Mouse (Mus musculus): ENCODE data around the gene Hoxd8. TPM values are rescaled to one million over a fixed set of nuclear protein-coding genes. Genes with fewer than 3 reads are reported as not detected.

Hoxd8 gene
- polyA plus RNA-seq, 1 experiment from 2014 or later = not detected

DNA sequence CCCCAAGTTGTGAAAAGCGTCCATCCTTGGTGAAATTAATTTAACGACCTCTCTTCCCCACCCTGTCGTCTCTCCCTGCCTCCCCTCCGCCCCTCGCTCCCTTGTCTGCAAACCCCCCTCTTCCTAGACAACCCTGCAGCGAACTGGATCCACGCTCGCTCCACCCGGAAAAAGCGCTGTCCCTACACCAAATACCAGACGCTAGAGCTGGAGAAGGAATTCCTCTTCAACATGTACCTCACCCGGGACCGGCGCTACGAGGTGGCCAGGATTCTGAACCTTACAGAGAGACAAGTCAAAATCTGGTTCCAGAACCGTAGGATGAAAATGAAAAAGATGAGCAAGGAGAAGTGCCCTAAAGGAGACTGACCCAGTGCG, 5.4 kb upstream of the Hoxd8 start:
- peaks cover 13% of the 10 kb centered on the region for H3K4me1 ChIP-seq
- H3K36me3 ChIP-seq (replicated peaks) = no peaks in the 10 kb centered on the region
- no peaks in the 10 kb centered on the region for H3K9me3 ChIP-seq
- H3K27ac ChIP-seq (replicated peaks) = no peak overlapping the region
- peaks cover 100% of the 10 kb centered on the region for H3K27me3 ChIP-seq (replicated peaks; ENCODE audit: low read depth, poor library complexity, severe bottlenecking)
- WGBS = under 1% methylated on average over 17 of the region's 17 CpGs
- H3K4me3 ChIP-seq = no peak overlapping the region
- peak; percentile 56 for DNase-seq (ENCODE audit: low spot score)

DNA sequence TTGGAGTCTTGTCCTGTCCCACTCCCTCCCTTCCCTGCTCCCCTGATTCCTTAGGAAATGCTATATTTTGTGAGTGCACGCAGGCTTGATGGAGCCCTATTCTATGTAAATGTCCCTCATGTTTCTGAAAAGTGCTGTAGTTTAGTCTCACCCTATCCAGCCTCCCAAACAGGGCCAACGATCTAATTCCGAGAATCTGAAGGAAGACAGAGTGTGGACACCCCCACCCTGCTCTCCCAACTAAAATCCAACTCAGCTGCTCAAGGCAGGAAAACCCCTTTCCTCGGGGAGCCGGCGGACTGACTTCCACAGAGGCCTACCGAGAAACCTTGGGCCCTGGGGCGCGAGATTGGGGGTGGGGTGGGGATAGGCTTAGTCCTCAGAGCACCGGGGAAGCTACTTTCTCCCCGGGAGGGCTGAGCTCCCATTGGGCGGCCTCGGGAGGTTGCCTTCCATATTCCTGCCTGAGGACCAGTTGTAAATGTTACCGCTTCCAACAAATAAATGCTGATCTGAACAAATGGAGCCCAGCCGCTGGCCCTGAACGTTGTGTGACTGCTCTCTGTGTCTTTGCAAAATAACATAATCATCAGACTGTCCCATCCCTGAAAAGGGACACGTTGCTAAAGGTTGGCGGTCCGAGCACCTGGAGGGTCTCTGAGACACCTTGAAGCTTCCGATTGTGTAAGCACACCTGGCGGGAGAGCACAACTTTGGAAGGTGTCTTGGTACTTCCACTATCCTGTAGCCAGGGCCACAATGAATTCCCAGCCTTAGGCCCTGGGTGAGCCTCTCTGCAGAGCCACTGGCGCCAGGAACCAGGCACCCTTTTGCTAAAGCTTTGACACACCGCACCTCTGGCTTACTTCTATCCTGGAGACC, 4.5 kb upstream of the Hoxd8 start:
- DNase-seq (ENCODE audit: low spot score) = peak; percentile 45
- H3K27ac ChIP-seq (replicated peaks) = no peak overlapping the region
- H3K27me3 ChIP-seq (replicated peaks; ENCODE audit: low read depth, poor library complexity, severe bottlenecking) = peaks cover 100% of the 10 kb centered on the region
- H3K4me3 ChIP-seq = no peak overlapping the region
- WGBS = 1% methylated on average over 23 of the region's 23 CpGs
- peaks cover 18% of the 10 kb centered on the region for H3K4me1 ChIP-seq
- H3K9me3 ChIP-seq = no peaks in the 10 kb centered on the region
- no peaks in the 10 kb centered on the region for H3K36me3 ChIP-seq (replicated peaks)

DNA sequence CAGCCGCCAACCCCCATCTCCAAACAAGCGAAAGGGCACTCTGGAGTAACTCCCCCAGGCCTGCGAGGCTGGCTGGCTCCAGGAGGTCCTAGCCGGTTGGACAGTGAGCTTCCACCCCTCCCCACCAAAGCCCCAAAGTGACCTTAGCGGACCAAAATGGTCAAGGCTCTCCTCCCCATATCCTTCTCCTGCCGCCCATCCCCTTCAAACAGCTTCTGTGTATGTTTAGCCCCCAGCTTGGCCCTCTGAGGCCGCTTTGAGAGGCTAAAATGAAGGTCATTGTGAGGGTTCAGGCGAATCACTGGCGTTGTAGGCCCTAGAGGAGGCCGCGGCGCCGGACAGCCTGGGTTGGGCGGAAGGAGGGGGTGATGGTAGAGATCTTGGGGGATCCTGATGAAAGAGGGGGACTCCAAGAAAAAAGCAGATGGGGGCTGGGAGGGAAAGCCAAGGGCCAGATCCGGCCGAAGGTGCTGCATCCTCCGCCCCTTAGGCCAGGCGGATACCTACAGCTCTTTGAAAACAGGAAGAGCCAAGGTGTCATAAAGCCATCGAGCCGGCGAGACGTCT, 3.8 kb upstream of the Hoxd8 start:
- no peaks in the 10 kb centered on the region for H3K9me3 ChIP-seq
- H3K27ac ChIP-seq (replicated peaks) = no peak overlapping the region
- peak; percentile 49 for DNase-seq (ENCODE audit: low spot score)
- 1% methylated on average over 22 of the region's 22 CpGs for WGBS
- H3K4me1 ChIP-seq = peaks cover 25% of the 10 kb centered on the region
- H3K4me3 ChIP-seq = no peak overlapping the region
- H3K27me3 ChIP-seq (replicated peaks; ENCODE audit: low read depth, poor library complexity, severe bottlenecking) = peaks cover 100% of the 10 kb centered on the region
- H3K36me3 ChIP-seq (replicated peaks) = no peaks in the 10 kb centered on the region

DNA sequence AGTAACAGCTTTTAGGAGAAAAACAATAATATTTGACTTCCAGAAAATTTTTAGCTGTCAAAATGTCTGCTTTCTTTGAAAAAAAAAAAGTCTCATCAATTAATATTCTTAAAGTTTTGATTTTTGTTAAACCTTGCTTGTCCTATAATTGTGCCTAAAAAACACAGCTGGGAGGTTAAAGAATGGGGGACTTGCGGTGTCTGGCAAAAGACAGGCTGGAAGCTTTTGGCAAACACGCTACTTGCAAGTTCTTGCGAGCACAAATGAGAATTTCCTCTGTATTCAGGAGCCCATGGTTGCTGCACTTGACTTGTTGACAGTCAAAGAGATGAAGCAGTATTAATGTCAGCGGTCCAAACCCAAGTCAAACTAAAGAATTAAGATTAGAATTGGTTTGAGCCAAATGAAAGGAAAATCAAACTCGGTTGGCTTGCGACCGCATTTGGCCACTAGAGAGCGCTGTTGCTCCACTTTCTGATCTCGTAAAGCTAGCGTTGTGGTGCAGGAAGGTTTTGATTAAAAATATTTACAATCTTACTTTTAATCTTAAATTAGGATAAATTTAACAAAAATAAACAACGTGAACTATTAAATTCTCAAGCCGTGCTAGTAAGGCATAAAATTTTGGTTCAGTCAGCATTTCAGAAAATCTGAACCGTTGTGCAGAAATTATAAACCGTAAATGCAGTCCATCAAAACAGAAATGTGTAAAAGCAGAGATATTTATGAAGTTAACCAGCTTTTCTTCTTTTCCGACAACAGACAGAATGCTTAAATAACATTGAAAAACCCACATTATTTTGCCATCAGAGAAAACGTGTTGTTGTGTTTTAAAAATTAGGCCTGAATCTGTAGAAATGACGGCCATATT, 2.2 kb upstream of the Hoxd8 start:
- Histone ChIP-seq H3K4me3 (no peak overlapping the region), H3K9me3 (no peaks in the 10 kb centered on the region), H3K36me3 (replicated peaks) (no peaks in the 10 kb centered on the region), H3K27ac (replicated peaks) (no peak overlapping the region), H3K27me3 (replicated peaks; ENCODE audit: low read depth, poor library complexity, severe bottlenecking) (peaks cover 100% of the 10 kb centered on the region), H3K4me1 (peaks cover 26% of the 10 kb centered on the region)
- WGBS = 11% methylated on average over 17 of the region's 17 CpGs
- DNase-seq (ENCODE audit: low spot score) = peak; percentile 83

DNA sequence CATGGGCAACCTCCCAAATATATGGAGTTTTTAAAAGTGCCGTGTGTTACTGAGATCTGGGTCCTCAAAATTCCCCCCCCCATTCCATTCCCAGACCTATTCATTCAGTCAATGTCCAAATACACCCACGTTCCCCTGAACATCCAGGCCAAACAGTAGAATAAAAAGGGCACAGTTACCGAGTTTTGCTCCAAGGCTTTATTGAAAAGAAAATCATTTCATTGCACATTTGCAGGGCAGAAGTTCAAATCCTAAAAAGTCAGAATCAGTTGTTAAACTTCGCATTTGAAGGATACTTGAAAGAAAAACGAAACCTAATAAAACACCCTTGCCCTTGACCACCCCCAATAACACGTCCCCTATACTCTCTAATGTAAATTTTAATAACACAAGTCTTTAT, 1.6 kb upstream of the Hoxd8 start:
- Histone ChIP-seq H3K9me3 (no peaks in the 10 kb centered on the region), H3K4me1 (peaks cover 21% of the 10 kb centered on the region), H3K36me3 (replicated peaks) (no peaks in the 10 kb centered on the region), H3K27me3 (replicated peaks; ENCODE audit: low read depth, poor library complexity, severe bottlenecking) (peaks cover 100% of the 10 kb centered on the region), H3K27ac (replicated peaks) (no peak overlapping the region), H3K4me3 (no peak overlapping the region)
- DNase-seq (ENCODE audit: low spot score) = peak; percentile 18
- 11% methylated on average over 6 of the region's 6 CpGs for WGBS

DNA sequence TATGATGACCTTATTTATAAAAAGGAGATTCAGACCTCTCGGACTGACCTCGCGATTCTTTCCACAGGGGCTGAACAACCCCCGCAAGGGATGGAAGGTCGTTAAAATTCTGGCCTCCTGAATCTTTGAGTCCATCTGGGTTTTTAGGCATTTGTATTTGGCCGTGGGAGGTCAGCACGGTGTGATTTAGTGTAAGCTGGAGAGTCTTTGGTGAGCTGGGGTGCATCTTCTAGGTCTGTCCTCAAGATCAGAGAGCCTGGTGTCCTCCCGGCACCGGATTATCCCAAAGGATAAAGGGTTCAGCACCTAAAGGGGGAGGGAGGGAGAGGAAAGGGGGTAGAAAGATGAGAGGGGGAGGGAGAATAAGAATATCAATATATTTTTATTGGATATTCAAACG, 1.1 kb upstream of the Hoxd8 start:
- Histone ChIP-seq H3K9me3 (no peaks in the 10 kb centered on the region), H3K27ac (replicated peaks) (no peak overlapping the region), H3K4me1 (peaks cover 16% of the 10 kb centered on the region), H3K4me3 (no peak overlapping the region), H3K36me3 (replicated peaks) (no peaks in the 10 kb centered on the region), H3K27me3 (replicated peaks; ENCODE audit: low read depth, poor library complexity, severe bottlenecking) (peaks cover 100% of the 10 kb centered on the region)
- WGBS = 3% methylated on average over 10 of the region's 10 CpGs
- DNase-seq (ENCODE audit: low spot score) = no peak

DNA sequence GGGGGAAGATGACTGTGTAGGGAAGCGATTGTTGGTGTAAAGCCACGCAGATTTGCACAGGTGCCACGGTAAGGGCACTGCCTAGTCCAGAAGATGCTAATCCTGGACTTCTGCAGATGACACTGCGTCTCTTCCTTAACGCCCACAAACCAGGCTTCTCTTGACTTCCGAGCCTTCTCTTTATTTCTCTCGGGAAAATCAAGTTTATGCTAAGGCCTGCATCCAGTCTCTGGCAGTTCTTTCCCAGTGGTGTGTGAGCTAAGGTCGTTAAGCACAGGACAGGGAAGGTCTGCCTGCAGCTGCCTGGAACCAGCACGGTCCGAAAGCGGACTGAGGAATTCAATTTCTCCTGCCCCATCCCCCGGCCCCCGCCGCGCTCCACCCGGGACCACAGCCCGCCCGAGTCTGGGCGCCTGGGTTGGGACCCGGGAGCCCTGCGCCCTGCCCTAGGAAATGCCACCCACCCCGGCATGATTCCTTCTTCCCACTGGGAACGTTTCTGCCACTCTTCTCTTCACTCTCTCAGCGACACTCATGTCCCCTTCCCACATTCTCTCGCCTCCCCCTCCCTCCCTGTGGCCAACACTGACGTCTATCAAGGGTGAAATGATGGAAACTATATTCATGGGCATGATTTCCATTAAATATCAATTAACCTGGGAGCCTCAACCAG, 559 bp upstream of the Hoxd8 start:
- Histone ChIP-seq H3K27ac (replicated peaks) (no peak overlapping the region), H3K4me3 (no peak overlapping the region), H3K27me3 (replicated peaks; ENCODE audit: low read depth, poor library complexity, severe bottlenecking) (peaks cover 100% of the 10 kb centered on the region), H3K9me3 (no peaks in the 10 kb centered on the region), H3K4me1 (peaks cover 12% of the 10 kb centered on the region), H3K36me3 (replicated peaks) (no peaks in the 10 kb centered on the region)
- WGBS = 1% methylated on average over 26 of the region's 26 CpGs
- peak; percentile 52 for DNase-seq (ENCODE audit: low spot score)

DNA sequence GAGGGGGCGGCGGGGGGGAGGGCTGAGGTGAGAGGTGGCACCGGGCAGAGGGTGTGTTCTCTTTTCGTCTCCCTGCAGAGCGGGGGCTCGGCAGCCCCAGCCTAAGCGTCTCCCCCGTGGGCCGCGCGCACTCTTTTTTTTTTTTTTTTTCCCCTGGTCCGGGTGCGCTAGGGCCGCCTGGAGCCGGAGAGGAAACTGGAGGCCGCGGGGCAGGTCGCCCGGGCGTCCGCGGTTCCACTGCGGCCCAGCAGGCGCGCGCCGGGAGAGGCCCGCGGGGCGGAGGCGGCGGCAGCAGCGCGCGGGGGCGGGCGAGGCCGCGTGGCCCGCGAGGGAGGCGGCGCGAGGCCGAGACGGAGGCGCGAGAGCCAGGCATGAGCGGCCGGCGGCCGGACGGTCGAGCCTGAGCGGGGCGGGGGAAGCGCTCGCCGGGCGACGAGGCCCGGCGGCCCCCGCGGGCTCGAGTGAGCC, 618 bp downstream of the Hoxd8 start:
- Histone ChIP-seq H3K36me3 (replicated peaks) (no peaks in the 10 kb centered on the region), H3K27ac (replicated peaks) (no peak overlapping the region), H3K27me3 (replicated peaks; ENCODE audit: low read depth, poor library complexity, severe bottlenecking) (peaks cover 100% of the 10 kb centered on the region), H3K9me3 (no peaks in the 10 kb centered on the region), H3K4me3 (peak overlapping the region; percentile 52), H3K4me1 (peaks cover 12% of the 10 kb centered on the region)
- 3% methylated on average over 66 of the region's 66 CpGs for WGBS
- no peak for DNase-seq (ENCODE audit: low spot score)

DNA sequence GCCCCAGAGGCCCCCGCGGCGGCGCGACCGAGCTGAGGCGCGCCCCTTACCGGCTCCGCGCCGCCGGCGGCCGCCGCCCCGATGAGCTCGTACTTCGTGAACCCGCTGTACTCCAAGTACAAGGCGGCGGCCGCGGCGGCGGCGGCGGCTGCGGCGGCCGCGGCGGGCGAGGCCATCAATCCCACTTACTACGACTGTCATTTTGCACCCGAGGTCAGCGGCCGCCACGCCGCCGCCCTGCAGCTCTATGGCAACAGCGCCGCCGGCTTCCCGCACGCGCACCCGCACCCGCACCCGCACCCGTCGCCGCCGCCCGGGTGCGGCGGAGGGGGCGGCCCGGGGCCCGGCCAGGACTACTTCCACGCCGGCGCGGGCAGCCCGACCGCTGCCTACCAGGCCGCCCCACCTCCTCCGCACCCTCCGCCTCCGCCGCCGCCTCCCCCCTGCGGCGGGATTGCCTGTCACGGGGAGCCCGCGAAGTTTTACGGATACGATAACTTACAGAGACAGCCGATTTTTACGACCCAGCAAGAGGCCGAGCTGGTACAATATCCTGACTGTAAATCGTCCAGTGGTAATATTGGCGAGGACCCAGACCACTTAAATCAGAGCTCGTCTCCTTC, 1.2 kb downstream of the Hoxd8 start:
- no peaks in the 10 kb centered on the region for H3K9me3 ChIP-seq
- peaks cover 12% of the 10 kb centered on the region for H3K4me1 ChIP-seq
- WGBS = under 1% methylated on average over 85 of the region's 85 CpGs
- no peaks in the 10 kb centered on the region for H3K36me3 ChIP-seq (replicated peaks)
- H3K27me3 ChIP-seq (replicated peaks; ENCODE audit: low read depth, poor library complexity, severe bottlenecking) = peaks cover 100% of the 10 kb centered on the region
- no peak overlapping the region for H3K27ac ChIP-seq (replicated peaks)
- H3K4me3 ChIP-seq = peak overlapping the region; percentile 52
- DNase-seq (ENCODE audit: low spot score) = peak; percentile 69

DNA sequence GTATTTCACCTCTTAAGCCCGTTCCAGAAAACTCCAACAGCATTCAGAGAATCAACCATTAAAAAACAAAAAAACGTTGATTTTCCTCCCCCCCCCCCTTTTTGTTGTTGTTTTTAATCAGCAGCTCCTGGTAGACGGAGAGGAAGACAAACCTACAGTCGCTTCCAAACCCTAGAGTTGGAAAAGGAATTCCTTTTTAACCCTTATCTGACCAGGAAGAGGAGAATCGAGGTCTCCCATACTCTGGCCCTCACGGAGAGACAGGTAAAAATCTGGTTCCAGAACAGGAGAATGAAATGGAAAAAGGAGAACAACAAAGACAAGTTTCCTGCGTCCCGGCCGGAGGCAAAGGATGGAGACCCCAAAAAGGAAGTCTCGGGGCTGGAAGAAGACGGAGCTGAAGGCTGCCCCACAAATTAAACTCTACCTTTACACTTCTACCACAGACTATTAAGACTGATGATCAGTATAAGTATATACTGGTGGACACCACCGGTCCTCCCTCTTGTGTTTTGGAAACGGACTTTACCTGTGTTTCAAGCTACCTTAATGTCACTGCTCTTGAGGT, 2.1 kb downstream of the Hoxd8 start:
- H3K9me3 ChIP-seq = no peaks in the 10 kb centered on the region
- no peaks in the 10 kb centered on the region for H3K36me3 ChIP-seq (replicated peaks)
- peaks cover 12% of the 10 kb centered on the region for H3K4me1 ChIP-seq
- H3K27ac ChIP-seq (replicated peaks) = no peak overlapping the region
- peak; percentile 33 for DNase-seq (ENCODE audit: low spot score)
- H3K27me3 ChIP-seq (replicated peaks; ENCODE audit: low read depth, poor library complexity, severe bottlenecking) = peaks cover 100% of the 10 kb centered on the region
- H3K4me3 ChIP-seq = no peak overlapping the region
- 3% methylated on average over 13 of the region's 13 CpGs for WGBS

DNA sequence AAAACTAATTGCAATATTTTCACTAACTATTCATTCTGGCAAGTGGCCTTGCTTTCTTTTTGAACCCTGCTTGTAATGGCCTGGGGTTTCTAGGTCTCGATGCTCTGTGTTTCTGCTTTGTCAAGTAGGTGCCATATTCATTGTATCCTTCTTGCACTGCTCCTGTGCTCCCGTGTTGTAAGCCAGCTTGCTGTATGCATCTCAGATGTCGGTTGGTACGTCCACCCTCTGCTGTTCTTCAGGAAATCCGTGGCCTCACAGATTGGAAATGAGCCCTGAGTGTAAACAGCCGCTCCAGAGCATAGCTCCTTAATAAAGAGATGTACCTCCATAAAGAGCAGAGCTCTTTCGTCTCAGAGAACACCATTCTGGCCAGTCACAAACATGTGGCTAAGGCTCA, 3.2 kb downstream of the Hoxd8 start:
- Histone ChIP-seq H3K27ac (replicated peaks) (no peak overlapping the region), H3K4me3 (no peak overlapping the region), H3K4me1 (peaks cover 19% of the 10 kb centered on the region), H3K36me3 (replicated peaks) (no peaks in the 10 kb centered on the region), H3K9me3 (no peaks in the 10 kb centered on the region), H3K27me3 (replicated peaks; ENCODE audit: low read depth, poor library complexity, severe bottlenecking) (peaks cover 100% of the 10 kb centered on the region)
- WGBS = 5% methylated on average over 7 of the region's 7 CpGs
- DNase-seq (ENCODE audit: low spot score) = peak; percentile 22

Data from embryonic facial prominence, embryonic 10.5 days (tissue).